Mouse (Mus musculus): ENCODE results near the gene Chsy1. TPM values are rescaled to one million over a fixed set of nuclear protein-coding genes. Genes with fewer than 3 reads are reported as not detected.

Chsy1 gene
- polyA plus RNA-seq, 1 experiment, result 17.2 TPM

DNA sequence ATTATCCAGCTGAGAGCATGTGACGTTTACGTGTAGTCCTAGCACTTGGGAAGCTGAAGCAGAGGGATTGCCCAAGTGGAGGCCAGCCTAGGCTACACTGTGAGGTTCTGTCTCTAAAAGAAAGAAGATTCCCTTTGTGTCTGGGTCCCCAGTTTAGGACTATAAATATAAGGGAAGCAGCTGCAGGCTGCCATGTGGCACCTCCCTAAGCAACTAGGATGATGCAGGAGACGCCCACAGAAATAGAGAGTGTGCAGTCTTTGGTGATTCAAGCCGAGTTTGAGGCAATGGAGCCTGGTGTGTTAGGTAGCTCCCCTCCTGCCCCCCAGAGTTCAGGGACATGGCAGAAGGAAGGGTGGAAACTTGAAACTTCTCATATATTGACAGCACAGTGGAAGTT, 21.7 kb upstream of the Chsy1 start:
- H3ac ChIP-seq (ENCODE audit: control insufficient read depth, insufficient read length), result no peak overlapping the region
- no peaks in the 10 kb centered on the region for H3K27me3 ChIP-seq (ENCODE audit: control insufficient read depth, insufficient read depth, insufficient read length)
- peaks cover 9% of the 10 kb centered on the region for H3K79me2 ChIP-seq (ENCODE audit: control insufficient read depth, insufficient read depth)
- peak overlapping the region; percentile 21 for H3K4me2 ChIP-seq (ENCODE audit: low read depth)
- TF ChIP-seq MYOG (IDR thresholded peaks at IDR 0.05; ENCODE audit: control insufficient read depth in 1 of 3, insufficient read depth in 1 of 3, insufficient read length in 2 of 3, low read depth in 2 of 3) (peak in 1 of 3 experiments; percentile 32), MAX (IDR thresholded peaks at IDR 0.05; ENCODE audit: low read depth) (no peak), E2F4 (IDR thresholded peaks at IDR 0.05; ENCODE audit: insufficient read depth) (no peak), USF1 (IDR thresholded peaks at IDR 0.05; ENCODE audit: low read depth) (no peak), SRF (IDR thresholded peaks at IDR 0.05; ENCODE audit: control insufficient read depth, insufficient read length, low read depth) (no peak), REST (IDR thresholded peaks at IDR 0.05; ENCODE audit: insufficient read depth, insufficient read length) (no peak), MYOD1 (IDR thresholded peaks at IDR 0.05; ENCODE audit: control insufficient read depth in 1 of 3, insufficient read length in 2 of 3, low read depth in 2 of 3) (peak in 2 of 3 experiments; percentile 36 to 54)
- peaks cover 48% of the 10 kb centered on the region for H3K36me3 ChIP-seq (ENCODE audit: control insufficient read depth, insufficient read depth)
- H3K4me3 ChIP-seq, result no peak overlapping the region

DNA sequence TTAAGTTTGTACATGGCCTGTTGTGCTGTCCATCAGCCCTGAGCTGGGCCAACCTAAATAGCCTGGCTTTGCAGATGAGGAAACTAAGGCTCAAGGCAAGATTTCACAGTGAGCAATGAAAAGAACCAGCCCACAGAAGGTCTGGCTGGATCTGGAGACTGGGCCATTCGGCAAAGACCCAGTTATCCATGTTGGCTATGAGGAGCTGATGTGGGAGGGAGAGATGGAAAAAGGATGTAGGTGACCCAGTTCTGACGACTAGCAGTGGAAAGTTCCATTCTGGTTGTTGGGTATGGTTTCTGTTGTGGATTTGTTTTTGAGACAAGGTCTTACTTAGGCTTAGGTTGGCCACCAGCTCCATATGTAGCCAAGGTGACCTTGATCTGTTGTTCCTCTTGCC, 21.2 kb upstream of the Chsy1 start:
- no peak overlapping the region for H3K4me3 ChIP-seq
- TF ChIP-seq MYOG (IDR thresholded peaks at IDR 0.05; ENCODE audit: control insufficient read depth in 1 of 3, insufficient read depth in 1 of 3, insufficient read length in 2 of 3, low read depth in 2 of 3) (no peak), CEBPB (IDR thresholded peaks at IDR 0.05; ENCODE audit: insufficient read depth, poor library complexity, severe bottlenecking) (no peak), TCF12 (IDR thresholded peaks at IDR 0.05; ENCODE audit: insufficient read depth, poor library complexity, severe bottlenecking) (no peak), USF1 (IDR thresholded peaks at IDR 0.05; ENCODE audit: low read depth) (no peak), SRF (IDR thresholded peaks at IDR 0.05; ENCODE audit: control insufficient read depth, insufficient read length, low read depth) (no peak), POLR2A (IDR thresholded peaks at IDR 0.05; ENCODE audit: insufficient read length, low read depth) (no peak), E2F4 (IDR thresholded peaks at IDR 0.05; ENCODE audit: insufficient read depth) (no peak), MAX (IDR thresholded peaks at IDR 0.05; ENCODE audit: low read depth) (no peak), POLR2AphosphoS2 (IDR thresholded peaks at IDR 0.05; ENCODE audit: insufficient read length, low read depth) (no peak)
- H3K79me2 ChIP-seq (ENCODE audit: control insufficient read depth, insufficient read depth), result peaks cover 9% of the 10 kb centered on the region

DNA sequence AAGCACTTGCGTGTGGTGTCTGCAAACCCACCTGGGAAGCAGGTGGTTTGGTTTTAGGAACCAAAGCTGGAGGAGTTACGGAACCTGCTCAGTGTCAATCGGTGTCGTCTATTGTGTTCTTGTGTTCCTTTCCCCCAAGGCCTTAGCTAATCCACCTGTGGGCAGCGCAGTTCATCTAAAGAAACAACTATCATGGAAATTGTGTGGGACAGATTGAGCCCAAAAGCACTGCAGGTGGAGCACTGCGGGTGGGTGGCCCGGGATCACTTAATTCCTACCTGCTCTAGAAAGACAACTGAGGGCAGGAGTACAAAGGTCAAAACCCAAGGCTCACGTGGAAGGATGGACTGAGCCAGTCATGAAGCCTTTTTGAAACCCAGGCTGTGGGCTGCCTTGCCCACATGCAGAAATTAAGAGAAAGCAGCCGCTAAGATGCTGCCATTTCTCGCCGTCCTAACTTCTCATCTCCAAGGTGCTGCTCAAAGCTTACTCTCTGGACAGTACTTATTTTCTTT, 18.6 kb upstream of the Chsy1 start:
- H3K4me2 ChIP-seq (ENCODE audit: low read depth), result no peak overlapping the region
- peaks cover 1% of the 10 kb centered on the region for H3K79me2 ChIP-seq (ENCODE audit: control insufficient read depth, insufficient read depth)
- TF ChIP-seq POLR2A (IDR thresholded peaks at IDR 0.05; ENCODE audit: insufficient read length, low read depth) (no peak), SRF (IDR thresholded peaks at IDR 0.05; ENCODE audit: control insufficient read depth, insufficient read length, low read depth) (no peak), TCF3 (IDR thresholded peaks at IDR 0.05; ENCODE audit: insufficient read length, low read depth) (no peak), MYOG (IDR thresholded peaks at IDR 0.05; ENCODE audit: control insufficient read depth in 1 of 3, insufficient read depth in 1 of 3, insufficient read length in 2 of 3, low read depth in 2 of 3) (no peak)
- peaks cover 37% of the 10 kb centered on the region for H3K36me3 ChIP-seq (ENCODE audit: control insufficient read depth, insufficient read depth)
- H3K4me3 ChIP-seq, result no peak overlapping the region
- H3K27me3 ChIP-seq (ENCODE audit: control insufficient read depth, insufficient read depth, insufficient read length), result no peaks in the 10 kb centered on the region
- H3ac ChIP-seq (ENCODE audit: control insufficient read depth, insufficient read length), result no peak overlapping the region

More for the DNA sequence above, 21.2 kb upstream of the Chsy1 start:
- Histone ChIP-seq H3K4me2 (ENCODE audit: low read depth) (peak overlapping the region; percentile 21), H3ac (ENCODE audit: control insufficient read depth, insufficient read length) (no peak overlapping the region), H3K27me3 (ENCODE audit: control insufficient read depth, insufficient read depth, insufficient read length) (no peaks in the 10 kb centered on the region), H3K36me3 (ENCODE audit: control insufficient read depth, insufficient read depth) (peaks cover 48% of the 10 kb centered on the region)

DNA sequence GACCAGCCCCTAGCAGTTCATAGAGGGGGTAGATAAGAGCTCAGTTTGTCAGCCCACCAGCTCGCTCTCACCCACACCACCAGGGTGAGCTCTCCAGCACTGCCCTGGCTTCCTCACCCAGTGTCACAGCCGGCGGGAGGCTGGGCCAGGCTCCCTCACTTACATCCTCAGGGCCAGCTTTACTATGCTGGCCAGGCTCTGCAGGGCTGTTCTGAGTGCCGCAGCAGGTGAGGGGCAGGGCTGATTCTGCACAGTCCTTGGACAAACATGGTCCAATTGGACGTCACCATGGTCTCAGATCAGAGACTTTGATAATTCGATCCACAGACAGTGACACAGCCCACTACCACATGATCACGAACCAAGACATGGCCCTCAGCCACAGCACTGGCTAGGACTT, 17.8 kb upstream of the Chsy1 start:
- H3ac ChIP-seq (ENCODE audit: control insufficient read depth, insufficient read length), result no peak overlapping the region
- TF ChIP-seq E2F4 (IDR thresholded peaks at IDR 0.05; ENCODE audit: insufficient read depth) (no peak), POLR2AphosphoS2 (IDR thresholded peaks at IDR 0.05; ENCODE audit: insufficient read length, low read depth) (peak; percentile 44)
- H3K4me3 ChIP-seq, result no peak overlapping the region
- H3K79me2 ChIP-seq (ENCODE audit: control insufficient read depth, insufficient read depth), result no peaks in the 10 kb centered on the region
- no peaks in the 10 kb centered on the region for H3K27me3 ChIP-seq (ENCODE audit: control insufficient read depth, insufficient read depth, insufficient read length)
- H3K4me2 ChIP-seq (ENCODE audit: low read depth), result no peak overlapping the region
- peaks cover 31% of the 10 kb centered on the region for H3K36me3 ChIP-seq (ENCODE audit: control insufficient read depth, insufficient read depth)

- H3K4me3 ChIP-seq, result no peak overlapping the region
- TF ChIP-seq CEBPB (IDR thresholded peaks at IDR 0.05; ENCODE audit: insufficient read depth, poor library complexity, severe bottlenecking) (no peak), MAX (IDR thresholded peaks at IDR 0.05; ENCODE audit: low read depth) (no peak), USF1 (IDR thresholded peaks at IDR 0.05; ENCODE audit: low read depth) (no peak), TCF3 (IDR thresholded peaks at IDR 0.05; ENCODE audit: insufficient read length, low read depth) (no peak), MYOG (IDR thresholded peaks at IDR 0.05; ENCODE audit: control insufficient read depth in 1 of 3, insufficient read depth in 1 of 3, insufficient read length in 2 of 3, low read depth in 2 of 3) (no peak), REST (IDR thresholded peaks at IDR 0.05; ENCODE audit: insufficient read depth, insufficient read length) (no peak), E2F4 (IDR thresholded peaks at IDR 0.05; ENCODE audit: insufficient read depth) (no peak), SRF (IDR thresholded peaks at IDR 0.05; ENCODE audit: control insufficient read depth, insufficient read length, low read depth) (no peak), POLR2AphosphoS2 (IDR thresholded peaks at IDR 0.05; ENCODE audit: insufficient read length, low read depth) (no peak), POLR2A (IDR thresholded peaks at IDR 0.05; ENCODE audit: insufficient read length, low read depth) (no peak)
- no peaks in the 10 kb centered on the region for H3K27me3 ChIP-seq (ENCODE audit: control insufficient read depth, insufficient read depth, insufficient read length)
- peaks cover 20% of the 10 kb centered on the region for H3K36me3 ChIP-seq (ENCODE audit: control insufficient read depth, insufficient read depth)
- H3K79me2 ChIP-seq (ENCODE audit: control insufficient read depth, insufficient read depth), result no peaks in the 10 kb centered on the region
- H3ac ChIP-seq (ENCODE audit: control insufficient read depth, insufficient read length), result no peak overlapping the region
- H3K4me2 ChIP-seq (ENCODE audit: low read depth), result no peak overlapping the region
These were observed 16.7 kb upstream of the Chsy1 start for GRCm38 (mm10) chr7:66092656-66093055.

Data from myocyte (in vitro differentiated cells).